Mouse (Mus musculus) hindbrain, embryonic 11.5 days (tissue): Measurements from ENCODE around the gene Hpd. TPM values are rescaled to one million over a fixed set of nuclear protein-coding genes. Genes with fewer than 3 reads are reported as not detected.

ENCODE experiments used
- ATAC-seq: fragments of 200-750 bp; cut with Nextera tagmentation; 2 replicates; pipeline ENCODE4 v1.8.0; 2017; ENCODE audit warnings: mild to moderate bottlenecking, moderate TSS enrichment, moderate library complexity; ENCODE audit not compliant: low FRiP score
- DNase-seq: peaks from one replicate; pipeline ENCODE4 v3.0.0-alpha.2; 2015; ENCODE audit warnings: low spot score
- H3K27ac ChIP-seq: fragments of 300-500 bp; sonication (generic); 2 replicates; pipeline ENCODE4 v1.5.1; 2014; ENCODE audit warnings: mild to moderate bottlenecking, low read depth, low read length
- H3K27me3 ChIP-seq: fragments of 300-500 bp; sonication (generic); 2 replicates; pipeline ENCODE4 v1.6.1; 2014; ENCODE audit warnings: mild to moderate bottlenecking, low read length, moderate library complexity, mixed read lengths; ENCODE audit not compliant: control insufficient read depth, insufficient read depth
- H3K36me3 ChIP-seq: fragments of 300-500 bp; sonication (generic); 2 replicates; pipeline ENCODE4 v1.6.1; 2014; ENCODE audit warnings: mild to moderate bottlenecking, low read length, moderate library complexity, mixed read lengths; ENCODE audit not compliant: control insufficient read depth, insufficient read depth
- H3K4me1 ChIP-seq: fragments of 300-500 bp; sonication (generic); replicated peaks from 2 replicates; pipeline ENCODE4 v1.6.1; 2014; ENCODE audit warnings: low read length, mixed read lengths; ENCODE audit not compliant: control insufficient read depth, insufficient read depth
- H3K4me2 ChIP-seq: fragments of 300-500 bp; sonication (generic); replicated peaks from 2 replicates; pipeline ENCODE4 v1.6.1; 2014; ENCODE audit warnings: mild to moderate bottlenecking, low read depth, low read length
- H3K4me3 ChIP-seq: fragments of 300-500 bp; sonication (generic); 2 replicates; pipeline ENCODE4 v1.5.1; 2014; ENCODE audit warnings: low read depth, low read length
- H3K9ac ChIP-seq: fragments of 300-500 bp; sonication (generic); 2 replicates; pipeline ENCODE4 v1.6.1; 2014; ENCODE audit warnings: low read depth, low read length
- H3K9me3 ChIP-seq: fragments of 300-500 bp; sonication (generic); 2 replicates; pipeline ENCODE4 v1.6.1; 2016; ENCODE audit warnings: low read length; ENCODE audit not compliant: control insufficient read depth
- WGBS: fragments of 180-500 bp; shearing (Covaris S2); extraction: QIAGEN DNeasy Blood & Tissue Kit; methylation state at CpG from one replicate; pipeline ENCODE4 v1.1.7; 2014; 5-methylcytosine and 5-hydroxymethylcytosine counted together
- polyA plus RNA-seq: library from polyadenylated mRNA; unstranded; fragments of >200 nt; fragmentation: Nextera tagmentation; extraction: Ambion mirVana; gene quantifications from 2 replicates; pipeline ENCODE4 v1.2.1, GENCODE M21; 2014

Hpd gene
- polyA plus RNA-seq, 1 experiment from 2014 or later: not detected

DNA sequence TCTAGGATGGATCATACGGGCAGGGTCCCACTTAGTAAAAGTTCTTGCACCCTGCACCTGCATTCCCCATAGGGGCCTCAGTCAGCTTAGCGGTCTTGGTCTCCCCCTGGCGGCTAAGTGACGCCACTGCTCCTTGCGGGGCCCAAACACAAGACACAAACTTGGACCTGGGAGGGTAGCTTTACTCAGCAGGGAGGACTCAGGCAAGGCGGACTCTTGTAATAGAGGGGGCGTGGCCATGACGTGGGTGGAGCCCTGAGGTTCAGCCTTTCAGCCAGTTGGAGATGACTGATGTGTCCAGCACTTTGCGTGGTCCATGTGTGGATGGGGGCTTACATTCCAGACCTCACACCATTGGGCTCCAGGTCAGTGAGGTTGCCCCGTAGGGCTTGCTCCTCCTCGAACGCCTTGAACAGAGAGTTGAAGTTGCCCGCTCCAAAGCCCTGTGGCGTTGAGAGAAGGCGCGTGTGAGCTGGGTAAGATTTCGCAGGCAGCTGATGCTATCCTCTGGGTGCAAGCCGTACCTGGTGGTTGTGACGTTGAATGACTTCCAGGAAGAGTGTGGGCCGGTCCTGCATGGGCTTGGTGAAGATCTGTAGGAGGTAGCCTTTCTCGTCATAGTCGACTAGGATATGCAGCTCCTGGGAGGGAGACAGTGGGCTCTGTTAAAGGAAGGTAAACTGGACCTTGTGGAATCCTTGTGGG, 10.7 kb downstream of the Hpd start:
- Histone ChIP-seq H3K27ac (no peak overlapping the region), H3K36me3 (no peaks in the 10 kb centered on the region), H3K9ac (no peak overlapping the region), H3K4me1 (no peaks in the 10 kb centered on the region; the same call in 1 of the 2 replicates), H3K9me3 (no peaks in the 10 kb centered on the region), H3K4me3 (no peak overlapping the region), H3K4me2 (peak overlapping the region; percentile 25), H3K27me3 (no peaks in the 10 kb centered on the region)
- ATAC-seq (peak; percentile 66), DNase-seq (peak; percentile 92)
- 15% methylated on average over 22 of the region's 22 CpGs for WGBS

- no peak overlapping the region for H3K9ac ChIP-seq
- no peak overlapping the region for H3K4me2 ChIP-seq
- no peaks in the 10 kb centered on the region; the same call in 1 of the 2 replicates for H3K4me1 ChIP-seq
- no peaks in the 10 kb centered on the region for H3K9me3 ChIP-seq
- ATAC-seq (no peak), DNase-seq (no peak)
- H3K27me3 ChIP-seq: no peaks in the 10 kb centered on the region
- WGBS: 78% methylated on average over 9 of the region's 9 CpGs
- H3K4me3 ChIP-seq: no peak overlapping the region
- H3K36me3 ChIP-seq: peaks cover 6% of the 10 kb centered on the region; the same call in 1 of the 2 replicates
- H3K27ac ChIP-seq: no peak overlapping the region
These were observed 12.2 kb downstream of the Hpd start for GRCm38 (mm10) chr5:123170365-123170764.

GRCm38 (mm10) chr5:123169284-123169683, 13.2 kb downstream of the Hpd start, which contains the start of gene Psmd9:
Gene Psmd9, plus strand, starts transcription at chr5:123169413.
- Histone ChIP-seq H3K4me2 (no peak within 1 kb of the TSS), H3K9me3 (no peaks in the 10 kb centered on the region), H3K27me3 (no peaks in the 10 kb centered on the region), H3K27ac (no peak within 1 kb of the TSS), H3K9ac (no peak within 1 kb of the TSS), H3K36me3 (peaks cover 6% of the 10 kb centered on the region), H3K4me1 (no peaks in the 10 kb centered on the region; the same call in 1 of the 2 replicates), H3K4me3 (no peak within 1 kb of the TSS)
- 88% methylated on average over 5 of the region's 5 CpGs for WGBS
- DNase-seq (no peak), ATAC-seq (no peak)

GRCm38 (mm10) chr5:123167591-123167990, 14.9 kb downstream of the Hpd start:
- Histone ChIP-seq H3K4me1 (no peaks in the 10 kb centered on the region; the same call in 1 of the 2 replicates), H3K9me3 (no peaks in the 10 kb centered on the region), H3K9ac (no peak overlapping the region), H3K36me3 (peaks cover 19% of the 10 kb centered on the region), H3K27me3 (no peaks in the 10 kb centered on the region), H3K4me2 (no peak overlapping the region), H3K27ac (no peak overlapping the region), H3K4me3 (no peak overlapping the region)
- 79% methylated on average over 5 of the region's 5 CpGs for WGBS
- ATAC-seq (no peak), DNase-seq (no peak)

DNA sequence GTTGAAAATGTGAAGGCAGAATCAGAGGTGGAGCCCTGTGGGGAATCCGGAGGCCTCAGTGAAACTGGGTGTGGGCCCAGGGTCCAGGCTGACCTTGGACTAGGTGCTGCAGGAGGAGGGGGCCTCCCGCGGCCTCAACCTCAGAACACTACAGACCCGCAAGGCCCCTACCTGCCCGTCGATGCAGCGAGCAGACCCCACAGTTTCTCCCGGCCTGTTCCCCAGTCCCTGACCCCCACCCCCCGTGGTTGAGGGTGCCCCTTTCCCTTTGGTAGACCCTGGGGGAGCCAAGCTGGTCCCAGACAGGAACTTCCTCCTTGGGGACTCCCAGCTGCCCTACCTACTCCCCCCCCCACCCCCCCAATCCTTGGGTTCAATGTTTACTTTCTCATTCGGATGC, 16.1 kb downstream of the Hpd start:
- no peak overlapping the region for H3K27ac ChIP-seq
- ATAC-seq: no peak
- WGBS: 93% methylated on average over 9 of the region's 10 CpGs

DNA sequence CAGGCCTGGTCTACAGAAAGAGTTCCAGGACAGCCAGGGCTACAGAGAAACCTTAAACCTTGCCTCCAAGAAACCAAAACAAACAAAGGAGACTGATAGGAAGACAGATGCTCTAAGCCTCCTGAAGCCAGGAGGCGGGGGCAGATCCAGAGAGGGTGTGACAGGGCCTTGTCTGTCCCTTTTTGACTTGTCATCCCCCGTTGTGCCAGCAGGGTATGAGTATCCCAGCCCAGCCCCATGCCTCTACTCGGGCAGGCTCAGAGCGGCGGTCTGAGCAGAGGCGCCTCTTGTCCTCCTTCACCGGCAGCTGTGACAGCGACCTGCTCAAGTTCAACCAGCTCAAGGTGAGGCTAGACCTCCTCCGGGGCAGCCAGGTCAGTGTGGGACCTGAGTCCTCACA, 19.6 kb downstream of the Hpd start:
- Histone ChIP-seq H3K4me1 (no peaks in the 10 kb centered on the region), H3K27me3 (no peaks in the 10 kb centered on the region), H3K36me3 (peaks cover 42% of the 10 kb centered on the region), H3K9me3 (no peaks in the 10 kb centered on the region), H3K9ac (no peak overlapping the region), H3K4me3 (no peak overlapping the region), H3K27ac (no peak overlapping the region), H3K4me2 (no peak overlapping the region)
- no peak for ATAC-seq
- WGBS: 77% methylated on average over 9 of the region's 9 CpGs
- no peak for DNase-seq

More for the DNA sequence above, 16.1 kb downstream of the Hpd start:
- no peaks in the 10 kb centered on the region for H3K9me3 ChIP-seq
- no peak overlapping the region for H3K9ac ChIP-seq
- H3K27me3 ChIP-seq: no peaks in the 10 kb centered on the region
- peaks cover 23% of the 10 kb centered on the region for H3K36me3 ChIP-seq
- no peak overlapping the region for H3K4me2 ChIP-seq
- no peak for DNase-seq
- H3K4me1 ChIP-seq: no peaks in the 10 kb centered on the region
- no peak overlapping the region for H3K4me3 ChIP-seq

- no peak overlapping the region; the same call in 1 of the 2 replicates for H3K9ac ChIP-seq
- H3K4me2 ChIP-seq: no peak overlapping the region
- ATAC-seq: no peak
- H3K9me3 ChIP-seq: no peaks in the 10 kb centered on the region
- H3K4me1 ChIP-seq: no peaks in the 10 kb centered on the region
- DNase-seq: no peak
- no peaks in the 10 kb centered on the region for H3K27me3 ChIP-seq
- no peak overlapping the region for H3K27ac ChIP-seq
- H3K4me3 ChIP-seq: no peak overlapping the region
- H3K36me3 ChIP-seq: peaks cover 39% of the 10 kb centered on the region
- 91% methylated on average over 12 of the region's 15 CpGs for WGBS
These were observed 22.2 kb downstream of the Hpd start for GRCm38 (mm10) chr5:123160341-123160740.

- Histone ChIP-seq H3K4me1 (no peaks in the 10 kb centered on the region), H3K4me2 (no peak overlapping the region), H3K4me3 (no peak overlapping the region), H3K9ac (no peak overlapping the region), H3K27ac (no peak overlapping the region), H3K36me3 (peaks cover 39% of the 10 kb centered on the region), H3K27me3 (no peaks in the 10 kb centered on the region), H3K9me3 (no peaks in the 10 kb centered on the region)
- ATAC-seq (no peak), DNase-seq (no peak)
- WGBS: 97% methylated on average over 15 of the region's 15 CpGs
These were observed 22.7 kb downstream of the Hpd start for GRCm38 (mm10) chr5:123159866-123160265.

- peaks cover 39% of the 10 kb centered on the region for H3K36me3 ChIP-seq
- DNase-seq: no peak
- no peak overlapping the region for H3K4me2 ChIP-seq
- ATAC-seq: no peak
- no peak overlapping the region for H3K9ac ChIP-seq
- no peaks in the 10 kb centered on the region for H3K27me3 ChIP-seq
- H3K9me3 ChIP-seq: no peaks in the 10 kb centered on the region
- H3K4me3 ChIP-seq: no peak overlapping the region
- H3K27ac ChIP-seq: no peak overlapping the region
- no peaks in the 10 kb centered on the region for H3K4me1 ChIP-seq
- WGBS: 90% methylated on average over 4 of the region's 4 CpGs
These were observed 23.1 kb downstream of the Hpd start for GRCm38 (mm10) chr5:123159446-123159845.
